Mouse (Mus musculus): ENCODE results near the gene Olfr1392.
"Not testable (repeated sequence)": the region's sequence is repeated elsewhere in the genome, so short reads cannot be mapped to it uniquely, and the experiment has no call there.

Gene Olfr1392

DNA sequence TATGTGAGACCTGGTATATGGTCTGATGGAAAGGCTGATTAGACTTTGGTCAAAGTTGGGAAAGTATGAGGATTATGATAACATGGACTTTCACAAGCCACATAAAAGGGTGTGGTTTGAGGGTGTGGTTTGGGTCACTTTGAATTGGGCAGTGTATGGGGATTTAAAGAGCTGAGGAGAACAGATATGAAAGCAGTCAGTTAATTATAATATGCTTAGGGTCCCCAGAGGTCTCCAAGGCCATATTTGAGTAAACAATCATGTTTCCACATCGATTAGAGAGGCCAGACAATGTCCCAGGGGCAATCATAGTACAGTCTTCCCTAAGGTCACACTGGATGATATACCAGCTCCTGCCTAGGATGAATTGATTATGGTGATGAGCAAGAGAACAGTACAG is at the start of gene Olfr1392:
Olfr1392 (plus strand) TSS at position 301 of the 400 bp plus-strand sequence.
- DNase-seq = not testable (repeated sequence)

DNA sequence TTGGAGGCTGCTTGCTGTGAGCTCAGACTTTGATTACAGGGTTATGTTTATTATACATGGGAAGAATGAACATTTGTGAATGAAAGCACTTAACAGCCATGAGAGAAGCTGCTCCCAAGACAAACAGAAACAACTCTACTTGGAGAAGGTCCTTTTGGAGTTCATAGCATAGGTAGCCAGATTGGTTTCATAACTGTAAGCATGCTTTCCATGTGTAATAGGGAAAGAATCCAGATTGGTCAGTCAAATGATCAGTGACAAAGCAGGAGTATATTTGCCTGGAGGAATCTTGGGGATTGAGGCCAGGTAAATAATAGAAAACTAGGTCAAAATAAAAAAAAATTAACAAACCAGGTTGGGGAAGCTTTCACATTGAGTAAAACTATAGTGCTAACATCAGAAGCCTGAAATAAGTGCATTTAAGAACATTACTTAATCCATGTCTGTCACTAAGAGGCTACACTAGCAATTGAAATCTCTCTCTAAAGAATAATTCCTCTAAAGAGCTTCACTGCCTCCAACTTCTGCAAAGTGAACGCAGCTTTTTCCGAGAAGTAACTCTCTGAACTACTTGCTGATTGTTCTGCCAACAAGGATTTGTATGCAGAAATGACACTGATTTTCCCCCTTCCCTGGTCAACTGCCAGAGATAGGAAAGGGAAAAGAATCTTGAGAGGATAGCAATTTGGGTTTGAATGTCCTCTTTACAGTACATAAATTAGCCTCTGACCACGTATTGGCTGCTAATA is 49.4 kb upstream of the Olfr1392 start:
- no peak for DNase-seq

DNA sequence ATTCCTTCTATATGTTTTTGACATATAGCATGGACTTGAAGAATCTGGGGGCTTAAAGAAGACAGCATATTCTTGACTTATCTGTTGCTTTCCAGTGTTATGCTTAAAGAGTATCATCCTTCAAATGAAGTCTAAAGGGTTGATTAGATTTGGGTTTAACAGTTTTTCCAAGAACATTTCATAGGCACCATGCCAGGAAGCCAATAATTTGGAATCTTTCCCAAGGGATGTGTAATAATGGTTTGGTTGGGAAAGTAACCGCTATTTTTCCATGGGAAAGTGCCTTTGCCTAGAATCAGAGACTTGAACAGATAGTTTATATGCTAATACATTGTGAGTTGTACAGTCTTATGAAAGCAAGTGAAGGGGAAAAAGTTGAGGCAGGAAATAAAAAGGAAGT is 48.2 kb upstream of the Olfr1392 start:
- no peak for DNase-seq

DNA sequence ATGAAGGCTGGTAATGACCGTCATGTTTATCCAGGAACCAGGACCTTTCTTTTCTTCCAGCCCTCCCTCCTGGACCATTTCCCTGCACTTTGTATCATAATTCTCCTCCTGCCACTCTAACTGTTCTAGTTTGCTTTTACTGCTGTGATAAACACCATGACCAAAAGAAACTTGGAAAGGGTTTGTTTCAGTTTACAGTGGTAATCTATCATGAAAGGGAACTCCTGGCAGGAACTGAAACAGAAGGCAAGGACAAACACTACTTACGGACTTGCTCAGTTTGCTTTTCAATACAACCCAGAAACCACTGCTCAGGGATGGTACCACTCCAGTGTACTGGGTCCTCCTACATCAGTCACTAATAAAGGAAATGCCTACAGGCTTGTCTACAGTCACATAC is 47.5 kb upstream of the Olfr1392 start:
- no peak for DNase-seq

DNA sequence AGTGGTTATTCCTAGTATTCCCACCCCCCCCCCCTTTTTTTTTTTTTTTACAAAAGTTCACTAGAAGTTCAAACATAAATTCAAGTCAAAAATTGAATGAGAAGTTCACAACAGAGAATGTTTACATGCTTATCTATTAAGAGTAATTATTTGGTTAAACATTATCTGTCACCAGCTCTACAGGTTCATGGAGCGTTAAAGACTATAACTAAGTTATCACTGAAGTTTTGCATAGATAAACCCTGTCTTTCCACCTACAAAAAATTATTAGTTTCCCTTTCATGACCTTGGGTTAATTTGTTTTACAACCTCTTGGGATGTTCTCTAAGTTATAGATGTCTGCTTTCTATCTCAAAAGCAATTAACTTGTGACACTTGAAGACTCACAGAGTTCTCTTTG is 44.8 kb upstream of the Olfr1392 start:
- no peak for DNase-seq

DNA sequence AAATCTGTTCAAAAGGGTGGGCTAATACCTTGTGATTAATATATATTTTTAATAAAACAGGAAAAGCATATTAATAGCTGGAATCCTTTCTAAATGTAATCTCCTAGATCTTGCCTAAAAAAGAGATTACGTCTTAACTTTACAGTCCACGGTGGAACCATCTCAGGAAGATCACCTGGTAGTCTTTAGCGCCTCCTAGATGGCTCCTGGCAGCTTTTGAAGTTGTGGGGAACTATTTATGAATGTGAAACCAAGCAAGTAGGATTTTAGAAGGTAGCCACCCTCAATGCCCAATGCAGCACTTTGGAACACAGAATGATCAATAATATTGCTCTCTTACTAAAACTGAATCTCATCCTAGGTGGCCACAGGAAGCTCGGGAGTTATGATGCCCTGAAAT is 44.2 kb upstream of the Olfr1392 start:
- DNase-seq = no peak

DNA sequence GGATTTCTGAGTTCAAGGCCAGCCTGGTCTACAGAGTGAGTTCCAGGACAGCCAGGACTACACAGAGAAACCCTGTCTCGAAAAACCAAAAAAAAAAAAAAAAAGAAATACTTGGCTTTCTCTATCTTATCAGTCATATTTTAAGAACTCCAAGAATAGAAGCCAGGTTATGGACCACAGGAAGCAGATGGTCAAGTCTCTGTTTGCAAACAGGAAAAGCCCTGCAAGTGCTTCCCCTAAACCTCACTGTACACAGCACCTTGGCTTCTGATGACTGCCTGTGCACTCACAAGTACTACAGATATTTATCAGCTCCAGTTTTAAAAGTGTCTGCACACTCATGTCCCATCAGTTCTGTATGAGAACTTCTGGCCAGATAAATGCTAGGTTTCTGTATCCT is 43.6 kb upstream of the Olfr1392 start:
- no peak for DNase-seq

DNA sequence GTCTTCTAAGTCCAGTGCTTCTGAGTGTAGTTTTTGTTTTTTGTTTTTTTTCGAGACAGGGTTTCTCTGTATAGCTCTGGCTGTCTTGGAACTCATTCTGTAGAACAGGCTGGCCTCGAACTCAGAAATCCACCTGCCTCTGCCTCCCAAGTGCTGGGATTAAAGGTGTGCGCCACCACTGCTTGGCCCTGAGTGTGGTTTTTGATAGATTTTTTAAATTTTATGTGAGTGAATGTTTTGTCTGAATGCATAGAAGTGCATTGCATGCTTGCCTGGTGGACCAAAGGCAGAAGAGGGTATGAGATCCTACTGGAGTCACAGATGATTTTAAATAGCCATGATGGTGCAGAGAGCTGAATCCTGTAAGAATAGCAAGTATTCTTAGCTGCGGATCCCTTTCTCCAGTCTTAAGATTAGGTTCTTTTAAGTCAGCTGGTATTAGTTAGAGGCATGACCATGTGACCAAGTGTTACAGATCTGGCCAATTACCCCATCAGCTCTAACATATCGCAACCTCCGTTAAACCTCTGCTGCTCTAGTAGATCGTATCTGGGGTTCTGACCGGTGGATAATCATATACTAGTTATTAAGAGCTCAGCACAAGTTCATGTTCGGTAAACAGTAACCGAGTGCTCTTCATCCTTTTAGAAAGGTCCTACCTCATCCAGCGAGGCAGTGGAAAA is 42.0 kb upstream of the Olfr1392 start:
- no peak for DNase-seq

DNA sequence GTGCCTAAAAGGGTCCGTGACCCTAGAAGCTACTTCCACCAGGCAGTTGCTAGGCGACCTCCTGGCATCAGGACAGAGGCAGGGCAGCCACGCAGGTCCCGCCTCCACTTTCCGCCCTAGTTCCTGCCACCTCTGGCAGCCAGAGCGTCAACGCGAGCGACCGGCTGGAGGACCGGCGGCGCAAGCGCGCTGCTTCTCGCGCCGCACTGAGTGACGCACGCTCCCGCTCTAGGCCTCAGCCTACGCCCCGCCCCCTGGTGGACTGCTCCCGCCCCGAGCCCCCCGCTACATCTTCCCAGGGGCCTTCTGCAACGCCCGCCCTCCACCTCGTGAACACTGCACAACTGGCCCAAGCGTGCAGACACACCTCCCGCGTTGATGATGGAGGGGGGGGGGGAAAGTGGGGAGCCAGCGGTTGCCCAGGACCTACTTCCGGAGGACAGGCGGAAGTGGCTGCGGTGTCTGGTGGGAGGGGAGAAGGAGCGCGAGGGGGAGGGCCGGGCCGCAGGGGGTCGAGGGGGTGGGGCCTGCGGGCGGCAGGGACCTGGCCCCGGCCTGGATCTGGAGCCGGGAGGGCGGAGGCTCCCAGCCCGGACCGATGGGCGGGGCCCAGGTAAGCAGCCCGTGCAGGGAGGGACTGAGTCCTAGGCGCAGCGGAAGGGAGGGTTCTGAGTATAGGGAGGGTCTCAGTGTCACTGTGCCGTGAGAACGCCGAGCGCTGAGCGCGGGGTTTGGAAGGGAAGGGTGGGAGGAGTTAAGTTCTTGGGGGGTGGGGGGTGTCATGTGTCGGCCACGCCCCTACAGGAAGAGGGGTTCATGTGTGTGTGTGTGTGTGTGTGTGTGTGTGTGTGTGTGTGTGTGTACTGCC is 41.1 kb upstream of the Olfr1392 start, which contains the start of gene Mgat1:
Mgat1 (plus strand) TSS at position 465 of the 868 bp plus-strand sequence.
- peak; percentile 85 for DNase-seq

DNA sequence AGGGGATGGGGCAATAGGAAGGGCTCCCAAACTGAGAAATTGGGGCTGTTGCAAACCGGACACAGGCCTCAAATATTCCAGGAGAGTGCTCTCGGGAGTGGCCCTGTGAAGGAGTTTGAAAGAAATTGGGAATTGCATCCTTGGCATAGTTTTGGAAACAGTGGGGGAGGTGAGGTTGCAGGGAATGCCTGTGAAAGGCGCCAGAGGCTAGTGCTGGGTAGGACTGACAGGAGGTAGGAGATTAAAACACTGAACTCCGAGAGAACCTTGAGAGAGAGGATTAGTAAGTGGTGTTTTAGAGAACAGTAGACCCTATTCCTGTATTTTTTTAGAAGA is 40.5 kb upstream of the Olfr1392 start:
- DNase-seq = no peak

DNA sequence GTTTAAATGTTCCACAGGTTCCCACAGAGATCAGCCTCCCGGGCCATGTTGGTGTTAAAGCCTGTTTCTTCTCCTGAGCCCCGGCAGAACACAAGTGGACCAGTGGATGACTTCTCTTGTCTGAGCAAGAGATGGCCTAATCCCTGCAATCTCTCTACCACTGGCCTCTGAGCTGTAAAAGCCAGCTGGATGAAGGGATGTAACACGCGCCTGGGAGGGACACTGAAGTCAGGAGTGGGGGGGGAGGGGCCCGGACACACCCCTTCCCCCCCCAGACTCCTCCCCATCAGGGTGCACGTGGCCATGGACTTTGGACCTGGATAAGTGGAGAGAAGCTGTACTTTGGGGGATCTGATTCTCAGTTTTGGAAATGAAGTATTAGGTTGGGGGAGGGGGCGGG is 39.9 kb upstream of the Olfr1392 start:
- DNase-seq = no peak

DNA sequence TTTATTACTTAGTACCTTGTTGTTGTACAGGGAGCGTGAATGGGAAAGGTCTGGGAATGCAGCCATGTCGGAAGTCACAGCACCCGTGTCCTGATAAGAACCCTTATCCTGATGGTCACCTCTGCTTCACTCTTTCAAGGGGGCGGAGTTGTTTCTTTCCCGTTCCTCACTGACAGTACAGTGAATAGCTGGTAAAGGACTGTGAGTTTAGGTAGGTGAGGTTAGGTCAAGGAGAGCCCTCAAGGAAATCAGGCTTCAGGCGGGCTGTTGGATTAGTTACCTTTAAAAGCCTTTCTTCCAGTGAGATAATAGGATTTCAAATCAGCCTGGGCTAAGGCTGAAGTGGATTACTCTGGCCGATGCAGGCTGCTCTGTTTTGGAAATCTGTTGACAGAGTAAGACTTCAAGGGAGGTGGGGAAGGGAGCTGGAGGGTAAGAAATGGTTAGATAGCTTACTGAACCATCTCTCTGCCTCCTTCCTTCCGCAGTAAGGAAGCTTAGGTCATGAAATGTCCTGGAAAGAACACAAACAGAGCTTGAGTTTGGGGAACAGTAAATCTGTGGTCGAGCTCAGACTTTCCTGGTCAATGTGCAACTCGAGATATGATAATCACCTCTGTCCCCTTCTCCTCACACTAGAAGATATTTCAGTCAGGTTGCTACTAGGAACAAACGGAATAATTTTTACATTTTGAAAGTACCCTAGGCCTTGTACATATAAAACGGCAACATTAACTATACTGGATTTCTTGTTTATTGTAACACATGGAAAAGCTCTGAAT is 39.3 kb upstream of the Olfr1392 start:
- no peak for DNase-seq

DNA sequence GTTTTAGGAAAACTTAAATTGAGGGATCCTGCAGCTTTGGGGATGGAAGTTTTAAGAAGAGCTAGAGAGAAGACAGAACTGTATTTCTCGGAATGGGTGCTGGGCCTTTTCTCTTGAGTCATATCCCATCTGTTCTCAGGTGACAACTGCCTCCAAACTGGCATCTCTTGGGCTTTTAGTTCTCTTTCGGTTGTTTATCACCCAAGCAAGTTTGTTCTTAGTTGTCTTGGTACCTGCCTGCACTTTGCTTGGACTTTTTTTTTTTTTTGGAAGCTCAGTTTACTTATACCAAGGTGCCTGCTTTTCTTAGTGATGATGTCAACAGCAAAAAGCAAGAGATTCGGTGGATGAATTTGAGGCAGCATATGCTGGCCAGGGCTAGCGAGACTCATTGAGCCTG is 38.6 kb upstream of the Olfr1392 start:
- no peak for DNase-seq

DNA sequence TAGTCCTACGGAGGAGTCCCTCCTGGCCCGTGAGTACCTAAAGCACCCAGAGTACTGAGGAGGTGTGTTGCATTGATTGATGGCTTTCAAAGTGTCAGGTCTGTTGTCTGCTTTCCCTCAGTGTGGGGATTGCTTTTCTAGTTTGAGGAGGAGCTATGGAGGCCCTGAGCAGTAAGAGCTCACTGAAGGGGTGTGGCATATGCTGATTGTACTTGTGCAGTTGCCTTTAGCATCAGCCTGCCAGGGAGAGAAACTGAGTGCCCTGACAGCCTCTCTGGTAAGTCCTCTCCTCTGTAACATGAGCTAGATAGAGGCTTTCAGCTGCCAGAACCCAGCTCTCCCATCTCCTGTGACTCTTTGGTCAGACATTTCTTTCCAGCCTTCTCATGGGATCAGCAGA is 37.8 kb upstream of the Olfr1392 start:
- no peak for DNase-seq

DNA sequence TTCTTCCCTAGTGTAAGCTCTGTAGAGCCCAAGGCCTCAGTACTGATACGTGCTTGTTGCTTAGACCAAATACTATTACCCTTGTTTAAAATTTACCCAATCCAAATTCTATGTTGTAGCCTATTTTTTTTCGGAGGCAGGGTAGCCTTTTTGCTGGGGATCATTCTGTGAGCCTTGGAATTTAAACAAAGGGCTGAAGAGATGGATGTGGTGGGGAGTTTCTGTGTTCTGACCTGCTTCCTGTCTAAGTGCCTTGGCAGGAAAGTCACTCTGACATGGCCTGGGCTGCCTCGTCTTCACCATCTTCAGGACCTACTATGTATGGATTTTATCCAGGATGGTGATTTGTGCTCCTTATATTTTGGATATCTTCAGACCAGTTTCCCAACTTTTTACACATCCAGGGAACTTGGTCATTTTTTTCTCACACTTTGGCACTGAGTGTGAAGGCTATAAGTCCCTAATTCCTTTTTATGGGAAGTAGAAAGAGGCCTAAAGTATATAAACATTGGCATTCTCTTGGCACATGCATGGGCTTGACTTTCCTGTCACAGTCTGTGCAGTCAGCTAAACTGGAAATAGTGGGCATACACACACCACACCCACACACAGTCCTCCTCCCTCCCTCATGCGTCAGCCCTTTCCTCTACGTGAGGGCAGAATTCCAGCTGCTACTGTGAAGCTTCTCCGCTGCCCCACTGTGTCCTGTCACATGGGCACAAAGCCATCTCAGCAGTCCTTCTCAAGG is 36.7 kb upstream of the Olfr1392 start:
- DNase-seq = no peak

DNA sequence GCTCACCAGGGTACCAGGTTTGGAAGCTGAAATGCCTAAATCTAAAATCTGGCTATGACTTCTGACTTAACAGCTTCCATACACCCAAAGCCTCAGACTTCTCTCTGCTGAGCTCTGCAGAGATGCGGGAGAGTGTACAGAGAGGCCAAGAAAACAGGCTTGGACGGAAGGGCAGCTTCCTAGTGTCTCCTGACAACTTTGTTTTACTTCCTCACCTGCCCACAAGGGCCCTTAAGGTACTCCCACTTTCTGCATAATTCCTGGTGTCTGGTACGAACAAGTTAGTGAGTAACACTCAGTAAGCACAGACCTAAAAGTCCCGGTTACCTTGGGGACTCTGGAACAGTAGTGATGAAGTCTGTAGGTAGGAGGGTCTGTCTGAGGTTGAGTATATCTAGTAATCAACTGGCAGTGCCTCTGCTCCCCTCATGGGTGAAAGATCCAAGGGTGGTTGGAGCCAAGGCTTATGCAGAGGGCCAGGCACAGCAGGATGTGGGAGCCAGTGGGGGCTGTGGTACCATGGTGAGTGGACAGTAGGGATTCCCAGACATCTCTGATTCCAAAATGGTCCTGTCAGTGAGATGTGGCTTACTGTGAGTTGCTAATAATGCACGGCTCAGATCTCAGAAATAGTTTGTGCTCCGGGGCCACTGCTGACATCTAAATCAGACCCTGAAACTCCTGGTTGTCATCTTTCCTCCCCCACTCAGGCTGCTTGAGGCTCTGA is 35.9 kb upstream of the Olfr1392 start:
- DNase-seq = no peak

DNA sequence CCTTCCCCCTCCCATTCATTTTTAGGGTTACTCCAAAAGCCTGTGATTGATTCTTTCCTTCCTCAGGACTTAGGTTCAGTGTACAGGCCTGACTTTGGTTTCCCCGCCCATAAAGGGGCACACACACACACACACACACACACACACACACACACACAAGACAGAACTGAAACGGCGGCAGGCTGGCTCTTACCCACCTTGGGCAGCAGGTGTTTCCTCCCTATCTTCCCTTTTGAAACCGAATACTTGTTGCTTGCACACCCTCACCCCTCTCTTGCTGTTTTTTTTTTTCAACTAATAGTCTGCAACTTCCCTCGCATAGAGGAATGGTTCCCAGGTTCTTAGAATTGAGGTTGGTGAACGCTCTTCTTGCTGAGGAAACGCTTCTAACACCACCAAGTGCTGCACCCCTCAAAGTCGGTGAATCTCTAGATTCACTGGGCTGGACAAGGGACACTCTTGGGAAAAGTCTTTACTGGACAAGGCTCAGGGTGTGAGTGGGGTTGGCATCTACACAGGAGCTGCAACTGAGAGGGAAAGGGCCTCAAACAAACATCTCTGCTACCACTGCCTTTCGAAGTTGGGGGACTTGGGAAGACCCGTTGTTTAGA is 35.2 kb upstream of the Olfr1392 start:
- DNase-seq = no peak

DNA sequence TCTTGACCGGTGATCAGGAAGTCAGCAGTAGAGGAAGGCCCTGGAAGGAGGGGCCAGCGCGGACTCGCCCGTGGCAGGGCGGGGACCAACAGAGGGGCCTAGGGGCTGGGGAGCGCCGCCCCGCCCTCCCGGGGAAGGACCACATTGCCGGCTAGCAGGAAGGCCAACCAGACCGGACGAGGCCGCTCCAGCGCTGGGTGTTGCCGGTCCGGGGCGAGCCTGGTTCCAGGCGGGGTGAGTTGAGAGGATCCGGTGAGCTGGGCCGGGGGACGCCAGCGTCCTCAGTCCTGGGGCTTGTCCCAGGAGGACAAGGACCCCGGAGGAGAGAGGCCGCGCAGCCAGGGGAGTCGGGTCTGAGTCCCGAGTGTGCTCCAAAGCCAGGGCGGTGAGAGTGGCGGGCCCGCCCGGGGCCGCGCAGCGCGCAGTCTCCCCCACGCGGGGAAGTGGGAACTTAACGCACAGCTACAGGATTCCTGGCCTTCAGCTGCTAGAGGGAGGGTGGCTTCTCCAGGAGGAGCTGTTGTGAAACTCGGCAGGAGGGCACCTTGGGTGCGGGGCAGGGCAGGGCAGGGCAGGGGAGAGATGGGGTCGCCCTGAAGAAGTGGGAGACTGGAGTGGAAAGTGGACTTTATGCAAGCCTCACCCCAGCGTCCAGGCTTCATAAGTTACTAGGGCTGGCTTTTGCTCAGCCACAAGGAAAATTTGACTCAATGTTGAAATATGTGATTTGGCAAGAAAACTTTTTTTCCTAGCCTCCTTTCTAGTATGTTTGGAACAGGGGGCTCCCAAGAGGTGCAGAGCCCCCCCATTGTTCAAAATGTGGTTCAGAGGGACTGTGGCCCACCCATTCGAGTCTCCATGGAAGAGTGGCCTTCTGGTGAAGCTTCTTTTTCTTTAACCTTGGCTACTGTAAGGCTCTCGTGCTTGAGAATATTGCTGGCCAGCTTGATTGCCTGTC is 34.4 kb upstream of the Olfr1392 start:
- peak; percentile 48 for DNase-seq

DNA sequence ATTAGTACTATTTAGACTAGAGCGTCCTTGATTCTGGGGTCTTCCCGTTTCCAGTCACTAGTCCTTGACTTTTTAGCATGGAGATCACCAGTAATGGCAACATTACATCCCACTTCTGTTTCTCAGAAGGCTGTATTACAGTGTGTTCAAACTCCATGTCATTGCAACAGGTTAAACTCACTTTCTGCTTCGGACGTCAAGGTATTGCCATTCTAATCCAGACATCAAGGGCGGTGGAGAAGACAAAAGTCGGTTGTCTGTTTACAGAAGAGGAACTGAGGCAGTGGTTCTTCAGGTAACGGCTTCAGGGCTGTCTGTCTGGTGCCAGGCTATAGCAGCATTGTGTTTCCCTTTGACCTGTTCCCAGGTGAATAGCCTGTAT is 33.7 kb upstream of the Olfr1392 start:
- DNase-seq = no peak

DNA sequence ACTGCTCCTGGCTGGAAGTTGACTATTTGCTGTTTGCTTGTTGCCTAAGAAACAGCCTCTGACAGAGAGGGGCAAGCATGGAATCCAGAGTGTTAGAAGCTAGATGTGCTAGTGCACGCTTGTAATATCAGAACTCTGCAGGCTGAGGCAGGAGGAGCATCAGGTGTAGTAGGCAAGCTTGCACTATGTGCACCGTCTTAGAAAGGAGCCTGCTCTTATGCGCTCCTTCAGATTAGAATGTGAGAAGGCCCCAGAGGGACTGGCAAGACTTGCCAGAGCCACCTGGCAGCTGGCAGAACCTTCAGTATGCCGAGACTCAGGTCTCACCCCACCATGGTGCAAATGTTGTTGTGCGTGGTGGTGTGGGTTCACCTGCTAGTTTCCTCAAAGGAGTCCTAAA is 33.0 kb upstream of the Olfr1392 start:
- DNase-seq = no peak
